Mouse (Mus musculus) lung, embryonic 14.5 days (tissue): Measurements from ENCODE around the gene Il15ra. TPM values are rescaled to one million over a fixed set of nuclear protein-coding genes. Genes with fewer than 3 reads are reported as not detected.

Experiments
- ATAC-seq: fragments of 200-750 bp; cut with Nextera tagmentation; 2 replicates; pipeline ENCODE4 v1.8.0; 2017; ENCODE audit warnings: mild to moderate bottlenecking, moderate TSS enrichment, moderate library complexity; ENCODE audit not compliant: insufficient read depth
- DNase-seq: peaks from one replicate; pipeline ENCODE4 v3.0.0-alpha.2; 2015
- H3K27ac ChIP-seq: fragments of 300-500 bp; sonication (generic); 2 replicates; pipeline ENCODE4 v1.5.1; 2014; ENCODE audit warnings: low read depth, mild to moderate bottlenecking, moderate library complexity
- H3K27me3 ChIP-seq: fragments of 300-500 bp; sonication (generic); 2 replicates; pipeline ENCODE4 v1.6.1; 2014; ENCODE audit warnings: low read length, control low read depth; ENCODE audit not compliant: insufficient read depth
- H3K36me3 ChIP-seq: fragments of 300-500 bp; sonication (generic); 2 replicates; pipeline ENCODE4 v1.6.1; 2014; ENCODE audit warnings: control low read depth; ENCODE audit not compliant: insufficient read depth
- H3K4me1 ChIP-seq: fragments of 300-500 bp; sonication (generic); 2 replicates; pipeline ENCODE4 v1.6.1; 2014; ENCODE audit warnings: antibody characterized with exemption, control low read depth; ENCODE audit not compliant: insufficient read depth
- H3K4me2 ChIP-seq: fragments of 300-500 bp; sonication (generic); 2 replicates; pipeline ENCODE4 v1.6.1; 2014; ENCODE audit warnings: mild to moderate bottlenecking
- H3K4me3 ChIP-seq: fragments of 300-500 bp; sonication (generic); 2 replicates; pipeline ENCODE4 v1.5.1; 2014; ENCODE audit warnings: low read depth, low read length
- H3K9ac ChIP-seq: fragments of 300-500 bp; sonication (generic); 2 replicates; pipeline ENCODE4 v1.6.1; 2014
- H3K9me3 ChIP-seq: fragments of 300-500 bp; sonication (generic); 2 replicates; pipeline ENCODE4 v1.6.1; 2016; ENCODE audit warnings: low read depth, low read length, control low read depth
- CTCF ChIP-seq: IDR thresholded peaks from 2 replicates; pipeline ENCODE4 v1.5.1; 2016; ENCODE audit warnings: antibody characterized with exemption, low read depth
- WGBS: fragments of 180-500 bp; shearing (Covaris S2); extraction: QIAGEN DNeasy Blood & Tissue Kit; methylation state at CpG from one replicate; pipeline ENCODE4 v1.1.7; 2014; 5-methylcytosine and 5-hydroxymethylcytosine counted together
- polyA plus RNA-seq: library from polyadenylated mRNA; unstranded; fragments of >200 nt; fragmentation: Nextera tagmentation; extraction: Ambion mirVana; gene quantifications from 2 replicates; pipeline ENCODE4 v1.2.1, GENCODE M21; 2014

Gene Il15ra
- 1.6 and 2.2 TPM in 2 replicates for polyA plus RNA-seq

GRCm38 (mm10) chr2:11705201-11706025 is at the start of gene Il15ra:
Il15ra (plus strand) TSS chr2:11705290.
- Histone ChIP-seq H3K27ac (no peak within 1 kb of the TSS), H3K4me3 (peak within 1 kb of the TSS; percentile 60), H3K36me3 (no peaks in the 10 kb centered on the region), H3K9ac (peak within 1 kb of the TSS; percentile 64), H3K27me3 (0 out of 2 replicates have a peak, but pooled peaks cover 3% of the 10 kb centered on the region), H3K4me2 (peak within 1 kb of the TSS; percentile 95), H3K9me3 (no peaks in the 10 kb centered on the region), H3K4me1 (no peaks in the 10 kb centered on the region)
- ATAC-seq = peak; percentile 70
- WGBS = under 1% methylated on average over 37 of the region's 37 CpGs
- TF ChIP-seq CTCF = no peak
- DNase-seq = peak; percentile 68

- no peaks in the 10 kb centered on the region for H3K36me3 ChIP-seq
- H3K27ac ChIP-seq = no peak overlapping the region
- H3K9me3 ChIP-seq = no peaks in the 10 kb centered on the region
- H3K4me1 ChIP-seq = no peaks in the 10 kb centered on the region
- no peak overlapping the region for H3K4me3 ChIP-seq
- WGBS = 87% methylated on average over 2 of the region's 2 CpGs
- no peak overlapping the region for H3K9ac ChIP-seq
- ATAC-seq = no peak
- no peaks in the 10 kb centered on the region for H3K27me3 ChIP-seq
- TF ChIP-seq CTCF = no peak
- DNase-seq = no peak
- no peak overlapping the region for H3K4me2 ChIP-seq
These were observed 47.5 kb upstream of the Il15ra start for GRCm38 (mm10) chr2:11657581-11657980.

GRCm38 (mm10) chr2:11659263-11659662 is 45.8 kb upstream of the Il15ra start:
- H3K4me1 ChIP-seq = no peaks in the 10 kb centered on the region
- no peaks in the 10 kb centered on the region for H3K9me3 ChIP-seq
- H3K9ac ChIP-seq = no peak overlapping the region
- H3K4me2 ChIP-seq = no peak overlapping the region
- no peaks in the 10 kb centered on the region for H3K36me3 ChIP-seq
- DNase-seq (peak; percentile 9), ATAC-seq (0 out of 2 replicates have a peak, but pooled peaks have one; percentile 31)
- H3K27me3 ChIP-seq = no peaks in the 10 kb centered on the region
- WGBS = 26% methylated on average over 2 of the region's 2 CpGs
- no peak overlapping the region for H3K27ac ChIP-seq
- no peak overlapping the region for H3K4me3 ChIP-seq
- no peak for TF ChIP-seq CTCF

GRCm38 (mm10) chr2:11662143-11662906 is 42.8 kb upstream of the Il15ra start:
- no peak for ATAC-seq
- no peak for DNase-seq
- Histone ChIP-seq H3K4me3 (no peak overlapping the region), H3K27ac (no peak overlapping the region), H3K36me3 (no peaks in the 10 kb centered on the region), H3K9me3 (no peaks in the 10 kb centered on the region), H3K4me2 (no peak overlapping the region), H3K27me3 (no peaks in the 10 kb centered on the region), H3K4me1 (no peaks in the 10 kb centered on the region), H3K9ac (no peak overlapping the region)
- WGBS = 75% methylated on average over 6 of the region's 6 CpGs
- no peak for TF ChIP-seq CTCF

- H3K27me3 ChIP-seq = no peaks in the 10 kb centered on the region
- no peak overlapping the region for H3K4me3 ChIP-seq
- H3K27ac ChIP-seq = no peak overlapping the region
- no peak for ATAC-seq
- TF ChIP-seq CTCF = no peak
- DNase-seq = no peak
- WGBS = 81% methylated on average over 1 of the region's 1 CpGs
- H3K9ac ChIP-seq = no peak overlapping the region
- no peaks in the 10 kb centered on the region for H3K4me1 ChIP-seq
- H3K36me3 ChIP-seq = no peaks in the 10 kb centered on the region
- H3K9me3 ChIP-seq = no peaks in the 10 kb centered on the region
- H3K4me2 ChIP-seq = no peak overlapping the region
These were observed 42.2 kb upstream of the Il15ra start for GRCm38 (mm10) chr2:11662907-11663230.

DNA sequence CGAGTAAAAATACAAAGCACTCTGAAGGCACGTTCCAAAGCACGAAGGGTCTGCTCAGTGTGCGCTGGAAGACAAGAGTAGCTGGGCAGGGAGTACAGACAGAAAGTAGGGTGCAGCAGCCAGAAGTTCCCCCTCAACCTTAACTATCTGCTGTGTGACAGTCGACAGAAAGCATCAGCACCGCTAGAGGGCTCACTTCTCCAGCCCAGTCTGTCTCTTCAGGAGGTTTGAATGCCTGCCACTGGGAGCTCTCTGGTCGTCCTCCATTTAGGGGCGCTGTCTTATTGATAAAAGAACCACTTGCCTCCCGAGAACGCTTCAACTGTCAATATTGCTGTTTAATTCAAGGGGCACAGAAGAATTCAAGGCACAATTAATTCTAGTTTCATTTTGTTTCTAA is 41.1 kb upstream of the Il15ra start:
- 2% methylated on average over 10 of the region's 10 CpGs for WGBS
- peak; percentile 90 for DNase-seq
- Histone ChIP-seq H3K4me1 (no peaks in the 10 kb centered on the region), H3K9me3 (no peaks in the 10 kb centered on the region), H3K36me3 (no peaks in the 10 kb centered on the region), H3K4me3 (no peak overlapping the region), H3K9ac (no peak overlapping the region), H3K4me2 (peak overlapping the region; percentile 42), H3K27me3 (no peaks in the 10 kb centered on the region), H3K27ac (no peak overlapping the region)
- ATAC-seq = peak; percentile 91
- peak; percentile 88 for TF ChIP-seq CTCF

GRCm38 (mm10) chr2:11664367-11664766 is 40.7 kb upstream of the Il15ra start:
- ATAC-seq (no peak; the same call in 1 of the 2 replicates), DNase-seq (peak; percentile 5)
- no peaks in the 10 kb centered on the region for H3K9me3 ChIP-seq
- no peak overlapping the region for H3K9ac ChIP-seq
- TF ChIP-seq CTCF = no peak
- H3K36me3 ChIP-seq = no peaks in the 10 kb centered on the region
- H3K4me2 ChIP-seq = peak overlapping the region; percentile 42
- H3K27me3 ChIP-seq = no peaks in the 10 kb centered on the region
- no peak overlapping the region for H3K27ac ChIP-seq
- H3K4me1 ChIP-seq = no peaks in the 10 kb centered on the region
- H3K4me3 ChIP-seq = no peak overlapping the region
- 43% methylated on average over 6 of the region's 6 CpGs for WGBS
